Mouse (Mus musculus): ENCODE data around the gene Uaca. TPM values are rescaled to one million over a fixed set of nuclear protein-coding genes. Genes with fewer than 3 reads are reported as not detected.

The Uaca gene
- polyA plus RNA-seq, 1 experiment from 2014 or later: 17.5 TPM

GRCm38 (mm10) chr9:60899797-60900459, 105.6 kb downstream of the Uaca start:
- Histone ChIP-seq H3K4me2 (no peak overlapping the region), H3K4me1 (peaks cover 23% of the 10 kb centered on the region; the same call in 1 of the 2 replicates), H3K9ac (no peak overlapping the region), H3K9me3 (no peaks in the 10 kb centered on the region), H3K4me3 (no peak overlapping the region), H3K27me3 (replicated peaks) (peaks cover 3% of the 10 kb centered on the region), H3K36me3 (replicated peaks) (no peaks in the 10 kb centered on the region), H3K27ac (no peak overlapping the region)
- ATAC-seq (replicated peaks): no peak
- 78% methylated on average over 3 of the region's 3 CpGs for WGBS

- no peak overlapping the region for H3K4me2 ChIP-seq
- no peaks in the 10 kb centered on the region for H3K36me3 ChIP-seq (replicated peaks)
- ATAC-seq (replicated peaks): no peak
- no peaks in the 10 kb centered on the region for H3K4me1 ChIP-seq
- no peaks in the 10 kb centered on the region for H3K27me3 ChIP-seq (replicated peaks)
- no peak overlapping the region for H3K9ac ChIP-seq
- H3K4me3 ChIP-seq: no peak overlapping the region
- WGBS: 89% methylated on average over 1 of the region's 1 CpGs
- H3K27ac ChIP-seq: no peak overlapping the region
- H3K9me3 ChIP-seq: no peaks in the 10 kb centered on the region
These were observed 117.9 kb downstream of the Uaca start for GRCm38 (mm10) chr9:60912266-60912665.

- H3K4me3 ChIP-seq: no peak overlapping the region
- no peak overlapping the region for H3K27ac ChIP-seq
- H3K9me3 ChIP-seq: no peaks in the 10 kb centered on the region
- H3K27me3 ChIP-seq (replicated peaks): no peaks in the 10 kb centered on the region
- no peaks in the 10 kb centered on the region for H3K36me3 ChIP-seq (replicated peaks)
- WGBS: 91% methylated on average over 3 of the region's 3 CpGs
- H3K4me2 ChIP-seq: no peak overlapping the region
- no peak overlapping the region for H3K9ac ChIP-seq
- ATAC-seq (replicated peaks): no peak
- H3K4me1 ChIP-seq: no peaks in the 10 kb centered on the region
These were observed 119.3 kb downstream of the Uaca start for GRCm38 (mm10) chr9:60913626-60914025.

GRCm38 (mm10) chr9:60919936-60920672, 125.8 kb downstream of the Uaca start:
- ATAC-seq (replicated peaks): no peak
- no peaks in the 10 kb centered on the region for H3K27me3 ChIP-seq (replicated peaks)
- H3K36me3 ChIP-seq (replicated peaks): no peaks in the 10 kb centered on the region
- 57% methylated on average over 8 of the region's 8 CpGs for WGBS
- H3K9me3 ChIP-seq: no peaks in the 10 kb centered on the region
- H3K27ac ChIP-seq: no peak overlapping the region
- H3K4me3 ChIP-seq: no peak overlapping the region
- no peaks in the 10 kb centered on the region for H3K4me1 ChIP-seq
- H3K9ac ChIP-seq: no peak overlapping the region
- H3K4me2 ChIP-seq: no peak overlapping the region

- H3K27me3 ChIP-seq (replicated peaks): no peaks in the 10 kb centered on the region
These were observed 126.3 kb downstream of the Uaca start for GRCm38 (mm10) chr9:60920673-60921062.

GRCm38 (mm10) chr9:60921287-60921686, 126.9 kb downstream of the Uaca start:
- Histone ChIP-seq H3K9ac (no peak overlapping the region), H3K4me1 (no peaks in the 10 kb centered on the region), H3K36me3 (replicated peaks) (no peaks in the 10 kb centered on the region), H3K9me3 (no peaks in the 10 kb centered on the region), H3K4me3 (no peak overlapping the region), H3K27ac (no peak overlapping the region), H3K4me2 (no peak overlapping the region), H3K27me3 (replicated peaks) (no peaks in the 10 kb centered on the region)
- ATAC-seq (replicated peaks): no peak
- WGBS: 85% methylated on average over 4 of the region's 4 CpGs

More at GRCm38 (mm10) chr9:60920673-60921062, 126.3 kb downstream of the Uaca start:
- Histone ChIP-seq H3K4me1 (no peaks in the 10 kb centered on the region), H3K4me2 (no peak overlapping the region), H3K9me3 (no peaks in the 10 kb centered on the region), H3K36me3 (replicated peaks) (no peaks in the 10 kb centered on the region), H3K27ac (no peak overlapping the region), H3K4me3 (no peak overlapping the region), H3K9ac (no peak overlapping the region)
- 70% methylated on average over 10 of the region's 10 CpGs for WGBS
- ATAC-seq (replicated peaks): no peak

- WGBS: 85% methylated on average over 5 of the region's 5 CpGs
- Histone ChIP-seq H3K36me3 (replicated peaks) (no peaks in the 10 kb centered on the region), H3K4me1 (no peaks in the 10 kb centered on the region), H3K4me3 (no peak overlapping the region), H3K27ac (no peak overlapping the region), H3K4me2 (no peak overlapping the region), H3K9me3 (no peaks in the 10 kb centered on the region), H3K27me3 (replicated peaks) (no peaks in the 10 kb centered on the region), H3K9ac (no peak overlapping the region)
- ATAC-seq (replicated peaks): no peak
These were observed 127.5 kb downstream of the Uaca start for GRCm38 (mm10) chr9:60921831-60922230.

GRCm38 (mm10) chr9:60926301-60926700, 132.0 kb downstream of the Uaca start:
- H3K27me3 ChIP-seq (replicated peaks): no peaks in the 10 kb centered on the region
- WGBS: 74% methylated on average over 9 of the region's 9 CpGs
- no peak overlapping the region for H3K9ac ChIP-seq
- no peaks in the 10 kb centered on the region for H3K36me3 ChIP-seq (replicated peaks)
- H3K4me1 ChIP-seq: no peaks in the 10 kb centered on the region
- H3K27ac ChIP-seq: no peak overlapping the region
- ATAC-seq (replicated peaks): no peak
- H3K4me3 ChIP-seq: no peak overlapping the region
- no peak overlapping the region for H3K4me2 ChIP-seq
- H3K9me3 ChIP-seq: no peaks in the 10 kb centered on the region

GRCm38 (mm10) chr9:60929290-60929983, 135.1 kb downstream of the Uaca start:
- no peak for ATAC-seq (replicated peaks)
- Histone ChIP-seq H3K4me3 (no peak overlapping the region), H3K4me2 (no peak overlapping the region), H3K36me3 (replicated peaks) (no peaks in the 10 kb centered on the region), H3K27me3 (replicated peaks) (no peaks in the 10 kb centered on the region), H3K9me3 (no peaks in the 10 kb centered on the region), H3K9ac (no peak overlapping the region), H3K27ac (no peak overlapping the region), H3K4me1 (no peaks in the 10 kb centered on the region)
- WGBS: 72% methylated on average over 4 of the region's 4 CpGs

Other genes starting within 250 kb of the Uaca start
- 80.4 and 80.9 TPM in 2 replicates for gene Lrrc49, start 106.4 kb upstream of the Uaca start, polyA plus RNA-seq (2015; fragmentation: Nextera tagmentation; extraction: Ambion mirVana)
- 21.9 and 22.3 TPM in 2 replicates for gene Larp6, start 81.6 kb upstream of the Uaca start, polyA plus RNA-seq (2015; fragmentation: Nextera tagmentation; extraction: Ambion mirVana)

All from midbrain, embryonic 15.5 days (tissue).